Mouse (Mus musculus): ENCODE results near the gene Rc3h2. TPM values are rescaled to one million over a fixed set of nuclear protein-coding genes. Genes with fewer than 3 reads are reported as not detected.

Gene Rc3h2
- polyA plus RNA-seq, 1 experiment from 2014 or later: 2.7 TPM

GRCm38 (mm10) chr2:37358633-37359540, 63.8 kb downstream of the Rc3h2 start, which contains the start of gene Pdcl:
Gene Pdcl, minus strand, starts transcription at chr2:37359332.
- Histone ChIP-seq H3K36me3 (replicated peaks; ENCODE audit: insufficient read depth, low read length) (peaks cover 20% of the 10 kb centered on the region), H3K9ac (replicated peaks) (peak within 1 kb of the TSS; percentile 91), H3K27ac (ENCODE audit: low read depth) (peak within 1 kb of the TSS; percentile 100), H3K4me3 (ENCODE audit: low read depth, low read length) (peak within 1 kb of the TSS; percentile 93), H3K27me3 (ENCODE audit: insufficient read depth, low read length) (no peaks in the 10 kb centered on the region), H3K4me1 (ENCODE audit: insufficient read depth) (0 out of 2 replicates have a peak, but pooled peaks cover 3% of the 10 kb centered on the region), H3K9me3 (ENCODE audit: low read length) (no peaks in the 10 kb centered on the region), H3K4me2 (ENCODE audit: low read depth, low read length) (peak within 1 kb of the TSS; percentile 82)
- DNase-seq: peak; percentile 94
- peak; percentile 100 for ATAC-seq
- WGBS (ENCODE audit: insufficient replicate concordance): under 1% methylated on average over 42 of the region's 42 CpGs
- no peak for TF ChIP-seq CTCF (IDR thresholded peaks at IDR 0.05; ENCODE audit: low read depth)
- peak; percentile 74; the same call in 1 of the 2 replicates for TF ChIP-seq EP300 (IDR thresholded peaks at IDR 0.05; ENCODE audit: low read depth)

- Histone ChIP-seq H3K36me3 (replicated peaks; ENCODE audit: insufficient read depth, low read length) (peaks cover 49% of the 10 kb centered on the region), H3K4me2 (ENCODE audit: low read depth, low read length) (no peak overlapping the region), H3K27ac (ENCODE audit: low read depth) (no peak overlapping the region), H3K4me3 (ENCODE audit: low read depth, low read length) (no peak overlapping the region), H3K9ac (replicated peaks) (no peak overlapping the region), H3K9me3 (ENCODE audit: low read length) (no peaks in the 10 kb centered on the region), H3K27me3 (ENCODE audit: insufficient read depth, low read length) (no peaks in the 10 kb centered on the region), H3K4me1 (ENCODE audit: insufficient read depth) (0 out of 2 replicates have a peak, but pooled peaks cover 3% of the 10 kb centered on the region)
- WGBS (ENCODE audit: insufficient replicate concordance): 68% methylated on average over 5 of the region's 5 CpGs
- TF ChIP-seq EP300 (IDR thresholded peaks at IDR 0.05; ENCODE audit: low read depth): no peak
- TF ChIP-seq CTCF (IDR thresholded peaks at IDR 0.05; ENCODE audit: low read depth): no peak
- ATAC-seq (no peak), DNase-seq (peak; percentile 61)
Observed at GRCm38 (mm10) chr2:37355571-37355970, 67.1 kb downstream of the Rc3h2 start.

GRCm38 (mm10) chr2:37351671-37352070, 71.0 kb downstream of the Rc3h2 start:
- Histone ChIP-seq H3K27me3 (ENCODE audit: insufficient read depth, low read length) (no peaks in the 10 kb centered on the region), H3K36me3 (replicated peaks; ENCODE audit: insufficient read depth, low read length) (peaks cover 49% of the 10 kb centered on the region), H3K9ac (replicated peaks) (no peak overlapping the region), H3K4me2 (ENCODE audit: low read depth, low read length) (no peak overlapping the region), H3K4me1 (ENCODE audit: insufficient read depth) (no peaks in the 10 kb centered on the region), H3K4me3 (ENCODE audit: low read depth, low read length) (no peak overlapping the region), H3K9me3 (ENCODE audit: low read length) (no peaks in the 10 kb centered on the region), H3K27ac (ENCODE audit: low read depth) (no peak overlapping the region)
- DNase-seq: no peak
- ATAC-seq: no peak
- WGBS (ENCODE audit: insufficient replicate concordance): 78% methylated on average over 7 of the region's 7 CpGs
- no peak for TF ChIP-seq CTCF (IDR thresholded peaks at IDR 0.05; ENCODE audit: low read depth)
- no peak for TF ChIP-seq EP300 (IDR thresholded peaks at IDR 0.05; ENCODE audit: low read depth)

- WGBS (ENCODE audit: insufficient replicate concordance): 53% methylated on average over 10 of the region's 10 CpGs
- Histone ChIP-seq H3K9ac (replicated peaks) (no peak overlapping the region), H3K9me3 (ENCODE audit: low read length) (no peaks in the 10 kb centered on the region), H3K4me2 (ENCODE audit: low read depth, low read length) (no peak overlapping the region), H3K27me3 (ENCODE audit: insufficient read depth, low read length) (no peaks in the 10 kb centered on the region), H3K27ac (ENCODE audit: low read depth) (no peak overlapping the region), H3K4me1 (ENCODE audit: insufficient read depth) (no peaks in the 10 kb centered on the region), H3K4me3 (ENCODE audit: low read depth, low read length) (no peak overlapping the region), H3K36me3 (replicated peaks; ENCODE audit: insufficient read depth, low read length) (no peaks in the 10 kb centered on the region)
- DNase-seq (peak; percentile 41), ATAC-seq (no peak)
- TF ChIP-seq EP300 (IDR thresholded peaks at IDR 0.05; ENCODE audit: low read depth) (no peak), CTCF (IDR thresholded peaks at IDR 0.05; ENCODE audit: low read depth) (peak; percentile 71)
Observed at GRCm38 (mm10) chr2:37338497-37339187, 84.1 kb downstream of the Rc3h2 start.

- DNase-seq (no peak), ATAC-seq (no peak)
- Histone ChIP-seq H3K9ac (replicated peaks) (no peak overlapping the region), H3K4me1 (ENCODE audit: insufficient read depth) (no peaks in the 10 kb centered on the region), H3K27me3 (ENCODE audit: insufficient read depth, low read length) (no peaks in the 10 kb centered on the region), H3K4me2 (ENCODE audit: low read depth, low read length) (no peak overlapping the region), H3K36me3 (replicated peaks; ENCODE audit: insufficient read depth, low read length) (no peaks in the 10 kb centered on the region), H3K4me3 (ENCODE audit: low read depth, low read length) (no peak overlapping the region), H3K27ac (ENCODE audit: low read depth) (no peak overlapping the region), H3K9me3 (ENCODE audit: low read length) (no peaks in the 10 kb centered on the region)
- WGBS (ENCODE audit: insufficient replicate concordance): 67% methylated on average over 2 of the region's 2 CpGs
- TF ChIP-seq CTCF (IDR thresholded peaks at IDR 0.05; ENCODE audit: low read depth): no peak
- TF ChIP-seq EP300 (IDR thresholded peaks at IDR 0.05; ENCODE audit: low read depth): no peak
Observed at GRCm38 (mm10) chr2:37333321-37333720, 89.4 kb downstream of the Rc3h2 start.

GRCm38 (mm10) chr2:37326215-37326614, 96.5 kb downstream of the Rc3h2 start, which contains the start of gene Olfr368:
Gene Olfr368, plus strand, starts transcription at chr2:37326515.
- no peak within 1 kb of the TSS for H3K4me2 ChIP-seq (ENCODE audit: low read depth, low read length)
- H3K4me3 ChIP-seq (ENCODE audit: low read depth, low read length): no peak within 1 kb of the TSS
- no peaks in the 10 kb centered on the region for H3K27me3 ChIP-seq (ENCODE audit: insufficient read depth, low read length)
- H3K27ac ChIP-seq (ENCODE audit: low read depth): no peak within 1 kb of the TSS
- no peaks in the 10 kb centered on the region for H3K36me3 ChIP-seq (replicated peaks; ENCODE audit: insufficient read depth, low read length)
- H3K9me3 ChIP-seq (ENCODE audit: low read length): no peaks in the 10 kb centered on the region
- no peak for ATAC-seq
- DNase-seq: no peak
- WGBS (ENCODE audit: insufficient replicate concordance): 63% methylated on average over 1 of the region's 1 CpGs
- H3K9ac ChIP-seq (replicated peaks): no peak within 1 kb of the TSS
- TF ChIP-seq EP300 (IDR thresholded peaks at IDR 0.05; ENCODE audit: low read depth) (no peak), CTCF (IDR thresholded peaks at IDR 0.05; ENCODE audit: low read depth) (no peak)
- no peaks in the 10 kb centered on the region for H3K4me1 ChIP-seq (ENCODE audit: insufficient read depth)

Other genes starting within 250 kb of the Rc3h2 start
- gene Olfr365, start 234.7 kb downstream of the Rc3h2 start, polyA plus RNA-seq (2015; fragmentation: Nextera tagmentation; extraction: Ambion mirVana): not detected in 2 replicates
- gene Olfr366, start 211.3 kb downstream of the Rc3h2 start, polyA plus RNA-seq (2015; fragmentation: Nextera tagmentation; extraction: Ambion mirVana): not detected in 2 replicates
- not detected in 2 replicates for gene Olfr368, start 96.4 kb downstream of the Rc3h2 start, polyA plus RNA-seq (2015; fragmentation: Nextera tagmentation; extraction: Ambion mirVana)
- gene Pdcl, start 63.6 kb downstream of the Rc3h2 start, polyA plus RNA-seq (2015; fragmentation: Nextera tagmentation; extraction: Ambion mirVana): 12.7 and 13.7 TPM in 2 replicates
- 0.83 and 1.4 TPM in 2 replicates for gene Zbtb26, start 20.2 kb upstream of the Rc3h2 start, polyA plus RNA-seq (2015; fragmentation: Nextera tagmentation; extraction: Ambion mirVana)
- gene Zbtb6, start 20.3 kb upstream of the Rc3h2 start, polyA plus RNA-seq (2015; fragmentation: Nextera tagmentation; extraction: Ambion mirVana): 1.3 and 1.4 TPM in 2 replicates
- gene Rabgap1, start 20.4 kb upstream of the Rc3h2 start, polyA plus RNA-seq (2015; fragmentation: Nextera tagmentation; extraction: Ambion mirVana): 5.6 and 6.2 TPM in 2 replicates
- gene Gpr21, start 93.4 kb upstream of the Rc3h2 start, polyA plus RNA-seq (2015; fragmentation: Nextera tagmentation; extraction: Ambion mirVana): 0.08 and 0.09 TPM in 2 replicates

Measured in liver, postnatal 0 days (tissue).